Mouse (Mus musculus): ENCODE measurements around the gene Cebpa. TPM values are rescaled to one million over a fixed set of nuclear protein-coding genes. Genes with fewer than 3 reads are reported as not detected.

Cebpa gene
- total and polyA plus RNA-seq, 3 experiments = 2.3 to 4.4 TPM; not detected in 1

GRCm38 (mm10) chr7:35124745-35125144 lies 5.7 kb downstream of the Cebpa start:
- peaks cover 0 to 20% of the 10 kb centered on the region in 2 experiments; a peak in 3 of 4 replicates for H3K4me1 ChIP-seq (ENCODE audit: control insufficient read depth in 1 of 2, insufficient read depth in 2 of 2, low read length in 2 of 2)
- peak overlapping the region; percentile 49 for H3K27ac ChIP-seq (ENCODE audit: control insufficient read depth, low read depth, low read length)
- H3K9ac ChIP-seq (ENCODE audit: control insufficient read depth, low read depth, low read length, poor library complexity, severe bottlenecking) = peak overlapping the region; percentile 58
- DNase-seq (ENCODE audit: low read depth, low spot score) = peak; percentile 65
- no peaks in the 10 kb centered on the region for H3K79me2 ChIP-seq (ENCODE audit: control insufficient read depth, insufficient read depth, low read length, poor library complexity)
- H3K27me3 ChIP-seq (ENCODE audit: control insufficient read depth in 1 of 2, insufficient read depth in 2 of 2, low read length in 2 of 2) = peaks cover 0 to 3% of the 10 kb centered on the region in 2 experiments; a peak in 2 of 4 replicates
- no peaks in the 10 kb centered on the region for H3K9me3 ChIP-seq (replicated peaks; ENCODE audit: insufficient read depth, low read length)
- no peak overlapping the region; a peak in 1 of 4 replicates for H3K4me3 ChIP-seq (ENCODE audit: control insufficient read depth in 1 of 2, insufficient read depth in 1 of 2, low read depth in 2 of 2, low read length in 2 of 2)
- H3K36me3 ChIP-seq (ENCODE audit: control insufficient read depth in 1 of 2, insufficient read depth in 2 of 2, low read length in 2 of 2) = peaks cover 0 to 4% of the 10 kb centered on the region in 2 experiments; a peak in 1 of 4 replicates
- TF ChIP-seq JUND (IDR thresholded peaks at IDR 0.05; ENCODE audit: low read depth, low read length) (peak; percentile 87; the same call in 1 of the 2 replicates), MAX (IDR thresholded peaks at IDR 0.05; ENCODE audit: low read length) (no peak)

GRCm38 (mm10) chr7:35125971-35126370 lies 6.9 kb downstream of the Cebpa start:
- Histone ChIP-seq H3K79me2 (ENCODE audit: control insufficient read depth, insufficient read depth, low read length, poor library complexity) (no peaks in the 10 kb centered on the region), H3K4me1 (ENCODE audit: control insufficient read depth in 1 of 2, insufficient read depth in 2 of 2, low read length in 2 of 2) (peaks cover 0 to 20% of the 10 kb centered on the region in 2 experiments; a peak in 3 of 4 replicates), H3K9me3 (replicated peaks; ENCODE audit: insufficient read depth, low read length) (no peaks in the 10 kb centered on the region), H3K4me3 (ENCODE audit: control insufficient read depth in 1 of 2, insufficient read depth in 1 of 2, low read depth in 2 of 2, low read length in 2 of 2) (no peak overlapping the region), H3K36me3 (ENCODE audit: control insufficient read depth in 1 of 2, insufficient read depth in 2 of 2, low read length in 2 of 2) (peaks cover 0 to 4% of the 10 kb centered on the region in 2 experiments; a peak in 1 of 4 replicates), H3K27me3 (ENCODE audit: control insufficient read depth in 1 of 2, insufficient read depth in 2 of 2, low read length in 2 of 2) (no peaks in the 10 kb centered on the region), H3K9ac (ENCODE audit: control insufficient read depth, low read depth, low read length, poor library complexity, severe bottlenecking) (no peak overlapping the region), H3K27ac (ENCODE audit: control insufficient read depth, low read depth, low read length) (no peak overlapping the region)
- TF ChIP-seq MAZ (IDR thresholded peaks at IDR 0.05; ENCODE audit: low read depth, low read length) (no peak), CHD2 (IDR thresholded peaks at IDR 0.05; ENCODE audit: low read length) (no peak), POLR2AphosphoS2 (IDR thresholded peaks at IDR 0.05; ENCODE audit: low read length) (no peak), ELF1 (IDR thresholded peaks at IDR 0.05; ENCODE audit: low read depth, low read length) (no peak), JUND (IDR thresholded peaks at IDR 0.05; ENCODE audit: low read depth, low read length) (no peak), MEF2A (IDR thresholded peaks at IDR 0.05; ENCODE audit: extremely low read depth, insufficient replicate concordance, low read depth, low read length, poor library complexity, severe bottlenecking) (no peak), CHD1 (IDR thresholded peaks at IDR 0.05; ENCODE audit: low read depth, low read length) (no peak), CTCF (IDR thresholded peaks at IDR 0.05 in 2 of 3, conservative IDR thresholded peaks at IDR 0.05 in 1 of 3; ENCODE audit: control insufficient read depth in 1 of 3, insufficient read depth in 1 of 3, low read depth in 2 of 3, low read length in 3 of 3, poor library complexity in 1 of 3, severe bottlenecking in 1 of 3) (no peak), GATA1 (IDR thresholded peaks at IDR 0.05; ENCODE audit: low read depth, low read length) (no peak), RAD21 (IDR thresholded peaks at IDR 0.05; ENCODE audit: low read depth, low read length) (no peak), ETS1 (IDR thresholded peaks at IDR 0.05; ENCODE audit: low read depth, low read length) (no peak), NRF1 (IDR thresholded peaks at IDR 0.05; ENCODE audit: insufficient read depth, low read depth, low read length, poor library complexity, severe bottlenecking) (no peak), MAX (IDR thresholded peaks at IDR 0.05; ENCODE audit: low read length) (no peak), MAFK (IDR thresholded peaks at IDR 0.05; ENCODE audit: borderline replicate concordance, low read depth, low read length) (no peak), USF2 (IDR thresholded peaks at IDR 0.05; ENCODE audit: borderline replicate concordance in 1 of 2, insufficient read depth in 1 of 2, low read depth in 1 of 2, low read length in 2 of 2) (no peak), NELFE (IDR thresholded peaks at IDR 0.05; ENCODE audit: low read depth, low read length) (no peak)
- no peak for DNase-seq (ENCODE audit: low read depth, low spot score)
